Comparison of ENCODE assay signal across 21 mouse cellular contexts in genomic region chr6:45954773-45955172, GRCm38 (mm10).
DNase-seq lines count a peak whose midpoint lies in the region; ATAC-seq and TF ChIP-seq lines count a peak whose summit lies in the region.
"Had no signal": no experiment of that assay in that cellular context is flagged by ENCODE, and none has a peak within 500 bp of the region (broad histone marks: within the 10 kb centered on the region; RNA-seq: fewer than 3 reads in every experiment).

No protein-coding gene starts in this region.

- H3K36me3 ChIP-seq in lung, embryonic 15.5 days: no peaks in the 10 kb centered on the region
- H3K36me3 ChIP-seq in lung, postnatal 0 days (ENCODE audit: insufficient read depth, low read length): no peaks in the 10 kb centered on the region
- H3K36me3 ChIP-seq: embryonic facial prominence, embryonic 13.5 days; embryonic facial prominence, embryonic 15.5 days; forebrain, embryonic 10.5 days; forebrain, embryonic 12.5 days had no signal

- H3K27ac ChIP-seq in lung, embryonic 15.5 days: no peak overlapping the region
- no peak overlapping the region for H3K27ac ChIP-seq in lung, postnatal 0 days (ENCODE audit: low read length)
- H3K27ac ChIP-seq: embryonic facial prominence, embryonic 13.5 days; embryonic facial prominence, embryonic 15.5 days; forebrain, embryonic 10.5 days; forebrain, embryonic 12.5 days had no signal

- H3K9me3 ChIP-seq in lung, embryonic 15.5 days: no peaks in the 10 kb centered on the region
- H3K9me3 ChIP-seq in lung, postnatal 0 days (ENCODE audit: low read length): no peaks in the 10 kb centered on the region
- H3K9me3 ChIP-seq: embryonic facial prominence, embryonic 13.5 days; embryonic facial prominence, embryonic 15.5 days; forebrain, embryonic 10.5 days; forebrain, embryonic 12.5 days had no signal

- no peak for TF ChIP-seq EP300 in lung, postnatal 0 days (IDR thresholded peaks at IDR 0.05)

- no peaks in the 10 kb centered on the region for H3K4me1 ChIP-seq in lung, embryonic 15.5 days
- no peaks in the 10 kb centered on the region for H3K4me1 ChIP-seq in lung, postnatal 0 days (ENCODE audit: insufficient read depth, low read depth, low read length)
- H3K4me1 ChIP-seq: embryonic facial prominence, embryonic 13.5 days; embryonic facial prominence, embryonic 15.5 days; forebrain, embryonic 10.5 days; forebrain, embryonic 12.5 days had no signal

- H3K4me2 ChIP-seq in lung, embryonic 15.5 days: no peak overlapping the region
- no peak overlapping the region for H3K4me2 ChIP-seq in lung, postnatal 0 days (replicated peaks; ENCODE audit: low read depth, low read length)
- H3K4me2 ChIP-seq: embryonic facial prominence, embryonic 13.5 days; embryonic facial prominence, embryonic 15.5 days; forebrain, embryonic 12.5 days had no signal

- no peaks in the 10 kb centered on the region for H3K27me3 ChIP-seq in lung, embryonic 15.5 days
- no peaks in the 10 kb centered on the region for H3K27me3 ChIP-seq in lung, postnatal 0 days (replicated peaks; ENCODE audit: insufficient read depth, low read length)
- H3K27me3 ChIP-seq: embryonic facial prominence, embryonic 13.5 days; embryonic facial prominence, embryonic 15.5 days; forebrain, embryonic 12.5 days had no signal

- H3K9ac ChIP-seq in lung, embryonic 15.5 days: no peak overlapping the region
- no peak overlapping the region for H3K9ac ChIP-seq in lung, postnatal 0 days (replicated peaks; ENCODE audit: low read depth)
- H3K9ac ChIP-seq: embryonic facial prominence, embryonic 13.5 days; embryonic facial prominence, embryonic 15.5 days; forebrain, embryonic 12.5 days had no signal

- no peak overlapping the region for H3K4me3 ChIP-seq in lung, embryonic 15.5 days
- H3K4me3 ChIP-seq in lung, postnatal 0 days (ENCODE audit: low read depth, low read length): no peak overlapping the region
- H3K4me3 ChIP-seq: embryonic facial prominence, embryonic 13.5 days; embryonic facial prominence, embryonic 15.5 days; erythroblast, embryonic 14.5 days; forebrain, embryonic 10.5 days; forebrain, embryonic 12.5 days had no signal

- peak; percentile 52; the same call in 1 of the 2 replicates for ATAC-seq in lung, embryonic 15.5 days (ENCODE audit: borderline replicate concordance, extremely low read depth, low FRiP score, low TSS enrichment)
- ATAC-seq in lung, postnatal 0 days: 0 out of 2 replicates have a peak, but pooled peaks have one; percentile 47
- ATAC-seq: forebrain, embryonic 14.5 days; forebrain, embryonic 16.5 days had no signal

- no peak for TF ChIP-seq CTCF in lung, postnatal 0 days (IDR thresholded peaks at IDR 0.05)

- DNase-seq in lung, postnatal 4 days: no peak
- DNase-seq in lung, postnatal 0 days (ENCODE audit: low spot score): peak; percentile 36
- DNase-seq in lung, adult 18-20 months: no peak
- DNase-seq: adrenal gland, adult 2 months; adrenal gland, postnatal 10 days; adrenal gland, postnatal 25 days; cerebellum, adult 11 months; cerebellum, adult 18-20 months; cerebellum, adult 8-10 months; cerebellum, adult 9-11 months; cerebellum, postnatal 14 days; cerebellum, postnatal 36 days; embryo, embryonic 11 days had no signal
